Mouse (Mus musculus) liver, embryonic 14.5 days (tissue): Measurements from ENCODE around the gene Cks2. TPM values are rescaled to one million over a fixed set of nuclear protein-coding genes. Genes with fewer than 3 reads are reported as not detected.

Source experiments
- ATAC-seq: fragments of 200-750 bp; cut with Nextera tagmentation; 2 replicates; pipeline ENCODE4 v1.8.0; 2017; ENCODE audit warnings: moderate number of reproducible peaks, mild to moderate bottlenecking, moderate library complexity; ENCODE audit not compliant: insufficient read depth
- DNase-seq, 3 experiments: peaks; one replicate each; pipeline ENCODE4 v3.0.0-alpha.2; 2012 to 2013; ENCODE audit warnings: low read depth in 3 of 3, low spot score in 3 of 3
- H3K27ac ChIP-seq: fragments of 300-500 bp; sonication (generic); 2 replicates; pipeline ENCODE4 v1.5.1; 2014; ENCODE audit warnings: moderate library complexity, mild to moderate bottlenecking, control low read depth, inconsistent platforms
- H3K27me3 ChIP-seq: fragments of 300-500 bp; sonication (generic); 2 replicates; pipeline ENCODE4 v1.6.1; 2014; ENCODE audit warnings: mild to moderate bottlenecking, low read length, moderate library complexity; ENCODE audit not compliant: control insufficient read depth, insufficient read depth
- H3K36me3 ChIP-seq: fragments of 300-500 bp; sonication (generic); replicated peaks from 2 replicates; pipeline ENCODE4 v1.6.1; 2014; ENCODE audit warnings: low read depth; ENCODE audit not compliant: control insufficient read depth, insufficient read depth
- H3K4me1 ChIP-seq, 2 experiments: fragments of 200-500 bp in 1 of 2; fragments of 300-500 bp in 1 of 2; sonication (generic) in 1 of 2; replicated peaks; 2 replicates each; pipeline ENCODE4 v1.6.1; 2012 to 2014; ENCODE audit warnings: antibody characterized with exemption in 1 of 2, inconsistent platforms in 1 of 2, low read length in 1 of 2; ENCODE audit not compliant: control insufficient read depth in 2 of 2, insufficient read depth in 2 of 2
- H3K4me2 ChIP-seq: fragments of 300-500 bp; sonication (generic); 2 replicates; pipeline ENCODE4 v1.6.1; 2014; ENCODE audit warnings: low read depth, mild to moderate bottlenecking, control low read depth, moderate library complexity
- H3K4me3 ChIP-seq, 2 experiments: fragments of 200-500 bp in 1 of 2; fragments of 300-500 bp in 1 of 2; sonication (generic) in 1 of 2; 2 replicates each; pipeline ENCODE4 v1.5.1; 2012 to 2014; ENCODE audit warnings: low read depth in 2 of 2, low read length in 2 of 2, mild to moderate bottlenecking in 2 of 2, control low read depth in 1 of 2, inconsistent platforms in 1 of 2, moderate library complexity in 1 of 2; ENCODE audit not compliant: insufficient read depth in 1 of 2
- H3K9ac ChIP-seq: fragments of 300-500 bp; sonication (generic); replicated peaks from 2 replicates; pipeline ENCODE4 v1.6.1; 2014; ENCODE audit warnings: mild to moderate bottlenecking, control low read depth, moderate library complexity
- H3K9me3 ChIP-seq: fragments of 300-500 bp; sonication (generic); 2 replicates; pipeline ENCODE4 v1.6.1; 2016; ENCODE audit warnings: low read length, mixed read lengths; ENCODE audit not compliant: control insufficient read depth
- CTCF ChIP-seq: IDR thresholded peaks from 2 replicates; pipeline ENCODE4 v1.5.1; 2016; ENCODE audit warnings: antibody characterized with exemption, low read depth, control low read depth
- EP300 ChIP-seq: IDR thresholded peaks from 2 replicates; pipeline ENCODE4 v1.6.1; 2016; ENCODE audit warnings: antibody characterized with exemption, low read depth
- WGBS: fragments of 180-500 bp; shearing (Covaris S2); extraction: QIAGEN DNeasy Blood & Tissue Kit; methylation state at CpG from one replicate; pipeline ENCODE4 v1.1.7; 2014; ENCODE audit not compliant: insufficient replicate concordance; 5-methylcytosine and 5-hydroxymethylcytosine counted together
- polyA plus RNA-seq, 2 experiments: library from polyadenylated mRNA; depleted of rRNA in 1 of 2; stranded (reverse) in 1 of 2; unstranded in 1 of 2; fragments of >200 nt; fragmentation: Nextera tagmentation in 1 of 2; extraction: Ambion mirVana in 1 of 2; gene quantifications; 2 replicates each; pipeline versions ENCODE4 v1.2.1 to v1.2.3; 2012 to 2014

Gene Cks2
- 241 and 279 TPM in 2 replicates for polyA plus RNA-seq (2012; rRNA removed)
- 487 and 490 TPM in 2 replicates for polyA plus RNA-seq (2014; fragmentation: Nextera tagmentation; extraction: Ambion mirVana)

DNA sequence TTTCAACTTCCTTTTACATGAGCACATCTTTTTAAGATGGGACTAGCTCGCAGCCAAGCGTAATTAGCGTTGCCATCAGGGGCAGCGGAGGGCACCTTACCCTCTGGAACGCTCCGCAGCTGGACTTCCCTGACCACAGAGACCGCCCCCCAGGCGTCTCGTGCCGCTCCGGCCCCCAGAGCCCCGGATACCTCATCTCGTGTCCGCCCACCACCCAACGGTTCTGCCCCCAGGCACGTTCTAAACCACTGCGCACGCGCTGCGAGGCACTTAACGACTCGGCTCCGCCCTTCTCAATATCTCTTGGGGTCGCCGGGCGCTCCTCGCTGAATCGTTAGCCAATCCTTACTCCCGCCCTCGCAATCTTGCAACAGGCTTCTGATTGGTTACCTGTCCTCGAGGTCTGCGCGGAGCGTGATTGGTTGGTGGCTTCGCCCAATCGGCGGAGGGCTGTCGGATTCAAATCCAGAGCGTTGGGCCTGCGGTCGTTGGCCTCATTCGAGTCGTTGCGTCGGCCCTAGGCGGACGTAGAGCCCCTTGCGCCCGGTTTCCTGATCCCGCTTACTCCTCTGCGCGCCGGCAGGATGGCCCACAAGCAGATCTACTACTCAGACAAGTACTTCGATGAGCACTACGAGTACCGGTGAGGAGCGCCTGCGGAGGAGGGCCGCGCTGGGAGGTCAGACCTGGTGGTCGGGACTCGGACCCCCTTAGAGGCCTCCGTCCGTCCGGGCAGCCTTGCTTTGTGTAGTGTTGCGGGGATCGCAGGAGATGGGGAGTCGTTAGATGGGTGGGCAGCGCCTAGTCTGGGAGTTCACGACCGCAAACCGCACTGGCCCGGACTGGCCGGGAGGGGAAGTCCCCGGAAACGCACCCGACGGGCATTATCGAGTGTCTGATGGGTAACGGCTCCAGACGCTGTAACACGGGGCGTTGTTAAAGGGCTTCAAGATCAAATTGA is at the start of gene Cks2:
Gene Cks2 (plus strand): TSS at position 404 of the 961 bp plus-strand sequence.
- peak within 1 kb of the TSS; percentile 100 for H3K9ac ChIP-seq
- no peaks in the 10 kb centered on the region for H3K27me3 ChIP-seq
- peaks cover 15% of the 10 kb centered on the region for H3K36me3 ChIP-seq
- peak; percentile 91 for ATAC-seq
- H3K27ac ChIP-seq, result peak within 1 kb of the TSS; percentile 94
- DNase-seq, result peak; percentile 99
- peaks cover 14 to 17% of the 10 kb centered on the region in 2 experiments for H3K4me1 ChIP-seq
- peak within 1 kb of the TSS; percentile 87 to 99 for H3K4me3 ChIP-seq
- TF ChIP-seq EP300 (no peak; the same call in 1 of the 2 replicates), CTCF (0 out of 2 replicates have a peak, but pooled peaks have one; percentile 4)
- under 1% methylated on average over 83 of the region's 83 CpGs for WGBS
- H3K4me2 ChIP-seq, result peak within 1 kb of the TSS; percentile 97
- H3K9me3 ChIP-seq, result no peaks in the 10 kb centered on the region

DNA sequence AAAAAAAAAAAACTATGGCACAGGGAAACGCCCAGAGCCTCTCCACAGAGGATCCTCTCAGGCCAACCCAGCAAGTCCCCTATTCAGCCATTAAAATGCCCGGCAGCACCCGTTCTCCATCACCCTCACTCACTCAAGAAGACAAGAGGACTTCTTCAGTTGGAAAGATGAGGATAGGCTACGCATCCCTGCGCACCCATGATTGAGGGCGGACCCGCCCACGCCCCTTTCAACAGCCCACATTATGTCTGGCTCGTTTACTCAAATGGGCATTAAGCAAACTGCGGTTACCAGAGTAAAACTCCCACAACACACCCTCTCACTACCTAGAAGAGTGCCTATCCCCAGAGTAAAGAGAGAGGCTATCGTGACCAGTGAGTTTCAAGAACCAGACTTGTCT is 49.6 kb upstream of the Cks2 start:
- Histone ChIP-seq H3K9ac (no peak overlapping the region), H3K27ac (no peak overlapping the region), H3K36me3 (no peaks in the 10 kb centered on the region), H3K4me1 (no peaks in the 10 kb centered on the region), H3K4me2 (no peak overlapping the region), H3K9me3 (no peaks in the 10 kb centered on the region), H3K27me3 (peaks cover 7% of the 10 kb centered on the region), H3K4me3 (no peak overlapping the region)
- DNase-seq, result no peak
- TF ChIP-seq EP300 (no peak), CTCF (no peak)
- WGBS, result 42% methylated on average over 11 of the region's 11 CpGs
- ATAC-seq, result no peak

DNA sequence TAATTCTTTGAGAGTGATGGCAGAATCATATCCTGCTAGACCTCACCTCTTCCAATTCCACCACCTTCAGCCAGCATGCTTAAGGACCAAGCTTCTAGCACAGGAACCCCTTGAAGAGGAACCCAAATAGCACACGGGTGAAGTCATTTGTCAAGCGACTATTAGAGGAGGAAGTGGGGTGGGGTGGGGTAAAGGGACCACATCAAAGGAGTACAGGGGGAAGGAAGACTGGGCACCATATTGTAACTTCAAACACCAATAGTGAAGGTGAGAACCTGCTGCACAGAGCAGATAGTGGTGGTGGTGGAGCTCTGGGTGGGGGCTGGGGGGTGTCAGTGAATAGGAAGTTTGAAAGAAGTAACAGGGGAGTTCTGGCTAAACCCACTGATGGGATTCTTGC is 47.0 kb upstream of the Cks2 start:
- no peak for TF ChIP-seq CTCF
- no peak overlapping the region for H3K4me3 ChIP-seq
- no peak for DNase-seq
- H3K4me2 ChIP-seq, result no peak overlapping the region
- WGBS, result 16% methylated on average over 2 of the region's 2 CpGs
- no peak overlapping the region for H3K9ac ChIP-seq
- H3K27ac ChIP-seq, result no peak overlapping the region
- H3K4me1 ChIP-seq, result no peaks in the 10 kb centered on the region
- peaks cover 7% of the 10 kb centered on the region for H3K27me3 ChIP-seq
- no peak for ATAC-seq
- H3K36me3 ChIP-seq, result no peaks in the 10 kb centered on the region
- no peaks in the 10 kb centered on the region for H3K9me3 ChIP-seq

DNA sequence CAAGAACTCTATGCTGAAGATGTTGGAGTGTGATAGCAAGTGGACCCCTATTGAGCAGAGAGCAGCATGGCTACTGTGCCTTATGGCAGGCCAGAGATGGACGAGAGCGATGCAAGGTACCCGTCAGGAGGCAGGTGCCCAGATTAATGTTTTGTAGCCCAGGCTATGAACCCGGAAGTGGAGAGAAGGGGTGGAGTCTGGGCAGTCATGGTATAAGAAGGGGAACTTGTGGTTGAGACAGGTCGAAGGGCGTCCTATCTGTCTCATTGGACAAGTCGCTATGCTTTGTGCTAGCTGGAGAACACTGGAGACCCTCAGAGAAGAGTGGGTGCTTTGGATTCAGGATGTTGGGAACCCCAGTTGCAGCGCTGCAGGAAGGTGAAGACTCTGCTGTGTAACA is 44.9 kb upstream of the Cks2 start:
- H3K4me3 ChIP-seq, result no peak overlapping the region
- H3K36me3 ChIP-seq, result no peaks in the 10 kb centered on the region
- WGBS, result 41% methylated on average over 8 of the region's 8 CpGs
- peaks cover 2% of the 10 kb centered on the region; the same call in 1 of the 2 replicates for H3K27me3 ChIP-seq
- H3K27ac ChIP-seq, result no peak overlapping the region
- no peak overlapping the region for H3K9ac ChIP-seq
- ATAC-seq, result no peak
- no peaks in the 10 kb centered on the region for H3K4me1 ChIP-seq
- DNase-seq, result no peak
- H3K4me2 ChIP-seq, result no peak overlapping the region
- H3K9me3 ChIP-seq, result no peaks in the 10 kb centered on the region
- TF ChIP-seq CTCF (no peak), EP300 (no peak)

DNA sequence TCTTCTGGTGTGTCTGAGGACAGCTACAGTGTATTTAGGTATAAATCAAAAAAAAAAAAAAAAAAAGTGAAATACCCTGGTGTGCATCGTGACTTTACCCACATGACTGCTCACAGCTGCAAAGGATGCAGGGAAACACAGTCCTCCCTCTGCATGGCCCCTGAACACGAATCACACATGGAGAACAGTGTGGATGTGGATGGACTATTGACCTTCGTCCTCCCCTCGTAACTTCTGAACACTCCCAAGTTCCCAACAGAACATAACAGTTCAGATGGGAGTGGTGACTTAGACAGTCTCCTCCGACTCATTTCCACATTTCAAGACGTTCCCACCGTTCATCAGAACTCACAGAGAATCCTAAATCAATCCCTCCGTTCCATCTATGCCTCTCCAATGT is 42.3 kb upstream of the Cks2 start:
- no peak for TF ChIP-seq CTCF
- no peak for TF ChIP-seq EP300
- no peaks in the 10 kb centered on the region for H3K27me3 ChIP-seq
- no peaks in the 10 kb centered on the region for H3K36me3 ChIP-seq
- DNase-seq (no peak), ATAC-seq (no peak)
- H3K4me1 ChIP-seq, result no peaks in the 10 kb centered on the region
- H3K9me3 ChIP-seq, result no peaks in the 10 kb centered on the region
- no peak overlapping the region for H3K27ac ChIP-seq
- 66% methylated on average over 8 of the region's 8 CpGs for WGBS
- no peak overlapping the region for H3K4me2 ChIP-seq
- H3K9ac ChIP-seq, result no peak overlapping the region
- no peak overlapping the region for H3K4me3 ChIP-seq
